Mouse (Mus musculus): Measurements from ENCODE around the gene Rpn2. TPM values are rescaled to one million over a fixed set of nuclear protein-coding genes. Genes with fewer than 3 reads are reported as not detected.

Rpn2 gene
- polyA plus RNA-seq, 1 experiment from 2014 or later: 391 TPM

DNA sequence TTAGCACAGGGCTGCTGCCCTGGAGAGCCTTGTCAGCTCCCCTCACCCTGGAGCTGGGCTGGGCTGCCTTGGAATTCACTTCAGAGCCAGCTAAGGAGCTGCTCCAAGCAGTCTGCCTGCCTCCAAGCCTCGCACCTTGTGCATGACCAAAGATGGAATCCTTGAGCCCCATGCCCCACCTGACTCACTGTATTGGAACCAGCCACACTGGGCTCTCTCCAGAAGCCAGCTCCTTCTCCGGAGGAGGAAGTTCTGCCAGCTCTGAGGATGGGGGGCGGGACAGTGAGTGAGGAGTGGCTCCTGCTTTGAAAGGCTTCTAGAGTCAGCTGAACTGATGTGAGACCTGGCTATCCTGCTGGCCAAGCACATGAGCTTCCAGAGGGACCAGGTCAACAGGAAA, 94.9 kb downstream of the Rpn2 start:
- H3K27me3 ChIP-seq: no peaks in the 10 kb centered on the region
- in situ Hi-C loops (cut with MboI; ENCODE audit: low pct_unique_long_range_greater_than_20kb): no loop called here
- no peak for TF ChIP-seq CTCF (IDR thresholded peaks at IDR 0.05)
- ChIA-PET CTCF (interaction anchor here (1.3 kb wide), 1 partner anchor 10 kb away, joined by 3 read pairs; no protein-coding TSS in a partner anchor), POLR2A (no interaction called here)
- DNase-seq (ENCODE audit: low read depth, low spot score) (no peak), ATAC-seq (no peak)

DNA sequence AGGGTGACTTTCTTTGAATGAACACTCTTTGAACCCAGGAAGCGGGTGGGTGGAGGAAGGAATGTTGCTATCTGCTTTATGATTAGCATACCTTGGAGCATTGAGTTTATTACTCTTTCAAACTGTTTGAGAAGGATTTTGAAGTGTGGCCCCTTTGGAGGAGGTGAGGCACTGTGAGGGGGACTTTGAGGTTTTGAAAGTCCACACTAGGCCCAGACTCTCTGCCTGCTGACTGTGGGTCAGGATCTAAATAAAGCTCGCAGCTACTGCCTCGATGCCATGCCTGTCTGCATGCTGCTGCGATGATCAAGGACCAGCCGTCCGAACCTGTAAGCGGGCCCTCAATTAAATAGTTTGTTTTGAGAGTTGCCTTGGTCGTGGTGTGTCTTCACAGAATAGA, 96.2 kb downstream of the Rpn2 start:
- no peak for TF ChIP-seq CTCF (IDR thresholded peaks at IDR 0.05)
- ChIA-PET POLR2A (no interaction called here), CTCF (no interaction called here)
- in situ Hi-C loops (cut with MboI; ENCODE audit: low pct_unique_long_range_greater_than_20kb): no loop called here
- ATAC-seq: no peak
- DNase-seq (ENCODE audit: low read depth, low spot score): no peak
- H3K27me3 ChIP-seq: no peaks in the 10 kb centered on the region

Other genes with a start within 250 kb of the Rpn2 start
- gene Soga1, start 199.8 kb upstream of the Rpn2 start, polyA plus RNA-seq (2021): 35.3 TPM
- gene Tldc2, start 192.0 kb upstream of the Rpn2 start, polyA plus RNA-seq (2021): 0.33 TPM
- gene Samhd1, start 143.8 kb upstream of the Rpn2 start, polyA plus RNA-seq (2021): 64.5 TPM
- gene Rbl1, start 74.5 kb upstream of the Rpn2 start, polyA plus RNA-seq (2021): 14.7 TPM
- gene Mroh8, start 532 bp downstream of the Rpn2 start, polyA plus RNA-seq (2021): 0.40 TPM
- gene Ghrh, start 68.5 kb downstream of the Rpn2 start, polyA plus RNA-seq (2021): not detected
- 63.9 TPM for gene Manbal, start 88.6 kb downstream of the Rpn2 start, polyA plus RNA-seq (2021)
- gene Src, start 139.4 kb downstream of the Rpn2 start, polyA plus RNA-seq (2021): 76.9 TPM

Data from Patski (cell line).